Mouse (Mus musculus) CH12.LX (cell line): ENCODE measurements around the gene Sod2. TPM values are rescaled to one million over a fixed set of nuclear protein-coding genes. Genes with fewer than 3 reads are reported as not detected.
"Not testable (repeated sequence)": the region's sequence is repeated elsewhere in the genome, so short reads cannot be mapped to it uniquely, and the experiment has no call there.

Experiments used
- DNase-seq: peaks from one replicate; pipeline ENCODE4 v3.0.0-alpha.2; 2013; ENCODE audit errors: extremely low read depth
- H3K27ac ChIP-seq: 2 replicates; pipeline ENCODE4 v1.5.1; 2012; ENCODE audit warnings: low read depth, mild to moderate bottlenecking, control low read depth, moderate library complexity; ENCODE audit not compliant: insufficient read depth
- H3K27me3 ChIP-seq: replicated peaks from 2 replicates; pipeline ENCODE3; 2012; ENCODE audit warnings: inconsistent platforms
- H3K36me3 ChIP-seq, 2 experiments: replicated peaks in 1 of 2; 2 replicates each; pipeline versions ENCODE3 to v1.6.1; 2012; ENCODE audit warnings: inconsistent platforms in 1 of 2, low read length in 1 of 2, mild to moderate bottlenecking in 1 of 2, mixed read lengths in 1 of 2, moderate library complexity in 1 of 2; ENCODE audit not compliant: control insufficient read depth in 1 of 2, insufficient read depth in 1 of 2
- H3K4me1 ChIP-seq, 2 experiments: 2 replicates each; pipeline ENCODE4 v1.6.1; 2012; ENCODE audit warnings: inconsistent platforms in 1 of 2, moderate library complexity in 1 of 2; ENCODE audit not compliant: insufficient read depth in 2 of 2, control insufficient read depth in 1 of 2
- H3K4me2 ChIP-seq: 2 replicates; pipeline ENCODE4 v1.6.1; 2012; ENCODE audit warnings: low read depth, mild to moderate bottlenecking, control low read depth; ENCODE audit not compliant: poor library complexity, insufficient read depth, severe bottlenecking
- H3K4me3 ChIP-seq, 3 experiments: fragments of 150-350 bp in 1 of 3; sonication (generic) in 1 of 3; replicated peaks in 1 of 3; 2 replicates each; pipeline versions ENCODE3 to v1.5.1; 2011 to 2012; ENCODE audit warnings: low read depth in 2 of 3, low read length in 2 of 3, mild to moderate bottlenecking in 2 of 3, moderate library complexity in 2 of 3, control low read depth in 1 of 3, improper control_type of control experiment in 1 of 3, inconsistent platforms in 1 of 3, mixed read lengths in 1 of 3; ENCODE audit not compliant: poor library complexity in 1 of 3
- H3K79me2 ChIP-seq: replicated peaks from 2 replicates; pipeline ENCODE4 v1.6.1; 2012; ENCODE audit warnings: mild to moderate bottlenecking, moderate library complexity; ENCODE audit not compliant: control insufficient read depth, poor library complexity, insufficient read depth, severe bottlenecking; ENCODE audit errors: extremely low read depth
- H3K9ac ChIP-seq: 2 replicates; pipeline ENCODE4 v1.6.1; 2012; ENCODE audit warnings: low read depth, mild to moderate bottlenecking, control low read depth, moderate library complexity; ENCODE audit not compliant: insufficient read depth
- H3K9me3 ChIP-seq: replicated peaks from 2 replicates; pipeline ENCODE3; 2012; ENCODE audit warnings: low read length, inconsistent platforms, mixed read lengths
- BHLHE40 ChIP-seq: IDR thresholded peaks from 2 replicates; pipeline ENCODE4 v1.6.1; 2011; ENCODE audit warnings: mild to moderate bottlenecking, low read depth, low read length, improper control_type of control experiment
- CHD1 ChIP-seq: IDR thresholded peaks from 2 replicates; pipeline ENCODE4 v1.6.1; 2012; ENCODE audit warnings: low read depth, low read length, improper control_type of control experiment, inconsistent platforms
- CHD2 ChIP-seq: IDR thresholded peaks from 2 replicates; pipeline ENCODE4 v1.6.1; 2011; ENCODE audit warnings: low read length, improper control_type of control experiment
- CTCF ChIP-seq, 2 experiments: IDR thresholded peaks in 1 of 2; conservative IDR thresholded peaks in 1 of 2; 2 replicates each; pipeline ENCODE4 v1.5.1; 2011 to 2012; ENCODE audit warnings: low read depth in 2 of 2, low read length in 2 of 2, improper control_type of control experiment in 1 of 2, inconsistent platforms in 1 of 2, mild to moderate bottlenecking in 1 of 2, moderate library complexity in 1 of 2
- E2F4 ChIP-seq: IDR thresholded peaks from 2 replicates; pipeline ENCODE4 v1.6.1; 2011; ENCODE audit warnings: low read depth, low read length, improper control_type of control experiment; ENCODE audit not compliant: insufficient replicate concordance
- ELF1 ChIP-seq: IDR thresholded peaks from 2 replicates; pipeline ENCODE4 v1.6.1; 2014; ENCODE audit warnings: low read depth, mild to moderate bottlenecking, inconsistent platforms, low read length, improper control_type of control experiment
- ETS1 ChIP-seq: conservative IDR thresholded peaks from 2 replicates; pipeline ENCODE4 v1.6.1; 2012; ENCODE audit warnings: low read depth, mild to moderate bottlenecking, inconsistent platforms, low read length, improper control_type of control experiment, moderate library complexity
- IRF4 ChIP-seq: IDR thresholded peaks from 2 replicates; pipeline ENCODE4 v1.6.1; 2014; ENCODE audit warnings: low read depth, mild to moderate bottlenecking, inconsistent platforms, low read length, improper control_type of control experiment
- JUND ChIP-seq: conservative IDR thresholded peaks from 2 replicates; pipeline ENCODE4 v1.6.1; 2011; ENCODE audit warnings: low read depth, low read length, improper control_type of control experiment
- KAT2A ChIP-seq: IDR thresholded peaks from 2 replicates; pipeline ENCODE4 v1.6.1; 2012; ENCODE audit warnings: low read length, improper control_type of control experiment, inconsistent platforms; ENCODE audit not compliant: insufficient replicate concordance
- MAFK ChIP-seq: IDR thresholded peaks from 2 replicates; pipeline ENCODE4 v1.6.1; 2011; ENCODE audit warnings: low read length, improper control_type of control experiment; ENCODE audit not compliant: insufficient replicate concordance
- MAX ChIP-seq: IDR thresholded peaks from 2 replicates; pipeline ENCODE4 v1.6.1; 2011; ENCODE audit warnings: low read length, improper control_type of control experiment
- MEF2A ChIP-seq: IDR thresholded peaks from 2 replicates; pipeline ENCODE4 v1.6.1; 2014; ENCODE audit warnings: low read depth, mild to moderate bottlenecking, inconsistent platforms, low read length, improper control_type of control experiment, borderline replicate concordance
- MXI1 ChIP-seq: IDR thresholded peaks from 2 replicates; pipeline ENCODE4 v1.6.1; 2011; ENCODE audit warnings: mild to moderate bottlenecking, low read depth, low read length, improper control_type of control experiment
- PAX5 ChIP-seq: IDR thresholded peaks from 2 replicates; pipeline ENCODE4 v1.6.1; 2012; ENCODE audit warnings: low read length, inconsistent platforms, mixed read lengths
- POLR2A ChIP-seq: IDR thresholded peaks from 2 replicates; pipeline ENCODE4 v1.6.1; 2011; ENCODE audit warnings: low read depth, mild to moderate bottlenecking, improper control_type of control experiment, low read length
- POLR2AphosphoS2 ChIP-seq: IDR thresholded peaks from 2 replicates; pipeline ENCODE4 v1.6.1; 2011; ENCODE audit warnings: low read depth, low read length, improper control_type of control experiment
- RCOR1 ChIP-seq: conservative IDR thresholded peaks from 2 replicates; pipeline ENCODE4 v1.6.1; 2012; ENCODE audit warnings: low read depth, mild to moderate bottlenecking, inconsistent platforms, low read length, improper control_type of control experiment
- SIN3A ChIP-seq: IDR thresholded peaks from 2 replicates; pipeline ENCODE4 v1.6.1; 2012; ENCODE audit warnings: low read length, improper control_type of control experiment, inconsistent platforms
- SMC3 ChIP-seq: IDR thresholded peaks from 2 replicates; pipeline ENCODE4 v1.6.1; 2011; ENCODE audit warnings: low read depth, low read length, improper control_type of control experiment
- TCF12 ChIP-seq: IDR thresholded peaks from 2 replicates; pipeline ENCODE4 v1.6.1; 2014; ENCODE audit warnings: low read depth, mild to moderate bottlenecking, inconsistent platforms, low read length, improper control_type of control experiment
- USF1 ChIP-seq: IDR thresholded peaks from 2 replicates; pipeline ENCODE4 v1.6.1; 2014; ENCODE audit warnings: low read depth, mild to moderate bottlenecking, inconsistent platforms, low read length, improper control_type of control experiment
- USF2 ChIP-seq: conservative IDR thresholded peaks from 2 replicates; pipeline ENCODE4 v1.6.1; 2011; ENCODE audit warnings: low read depth, low read length, improper control_type of control experiment
- ZC3H11A ChIP-seq: IDR thresholded peaks from 2 replicates; pipeline ENCODE4 v1.6.1; 2012; ENCODE audit warnings: low read depth, mild to moderate bottlenecking, inconsistent platforms, low read length, improper control_type of control experiment
- ZMIZ1 ChIP-seq: IDR thresholded peaks from 2 replicates; pipeline ENCODE4 v1.6.1; 2012; ENCODE audit warnings: low read depth, mild to moderate bottlenecking, inconsistent platforms, low read length, improper control_type of control experiment
- dilution Hi-C: fragments of 300-500 bp; cut with MboI; formaldehyde crosslinking; loops from 2 replicates; pipeline ENCODE4 v1.14.3; 2020; ENCODE audit warnings: low sequenced_read_pairs; ENCODE audit not compliant: extremely low pct_unique_long_range_greater_than_20kb, extremely low pct_ligation_motif_present
- in situ Hi-C: fragments of 300-500 bp; cut with MboI; formaldehyde crosslinking; loops from 3 replicates; pipeline ENCODE4 v1.14.3; 2019; ENCODE audit warnings: low sequenced_read_pairs, low pct_ligation_motif_present, low pct_unique_long_range_greater_than_20kb, mixed read lengths
- polyA plus RNA-seq: library from polyadenylated mRNA; unstranded; fragments of >175 nt; gene quantifications from 2 replicates; pipeline ENCODE4 v1.2.1, GENCODE M21; 2012; ENCODE audit warnings: low read depth; ENCODE audit not compliant: insufficient read length
- total RNA-seq, 2 experiments: library from RNA; depleted of rRNA; stranded (reverse); fragments of 300-350 nt in 1 of 2; fragments of >200 nt in 1 of 2; gene quantifications; 2 replicates each; pipeline ENCODE4 v1.2.3; 2012 to 2014

Gene Sod2
- total RNA-seq (2012; rRNA removed), result 72.1 and 75.6 TPM in 2 replicates
- total RNA-seq (2014; rRNA removed), result 101 and 103 TPM in 2 replicates
- polyA plus RNA-seq, result 81.3 and 89.2 TPM in 2 replicates

GRCm38 (mm10) chr17:13006546-13006945 lies at the start of gene Sod2:
Gene Sod2, plus strand, starts transcription at chr17:13006846.
- H3K36me3 ChIP-seq, H3K27ac ChIP-seq, DNase-seq, dilution Hi-C loops, H3K9me3 ChIP-seq, H3K4me1 ChIP-seq, H3K79me2 ChIP-seq, H3K9ac ChIP-seq, H3K27me3 ChIP-seq: not testable (repeated sequence)
- H3K4me2 ChIP-seq, result 0 out of 2 replicates have a peak within 1 kb of the TSS, but pooled peaks have one; percentile 25
- in situ Hi-C loops, result loop anchor here (10.0 kb wide), 1 partner anchor 122 kb away; no protein-coding TSS in a partner anchor
- H3K4me3 ChIP-seq, result peak within 1 kb of the TSS; percentile 76 to 95 (median 93)

- H3K79me2 ChIP-seq, H3K27ac ChIP-seq, H3K27me3 ChIP-seq, in situ Hi-C loops, H3K9ac ChIP-seq, dilution Hi-C loops, H3K9me3 ChIP-seq, DNase-seq: not testable (repeated sequence)
- H3K36me3 ChIP-seq, result peaks cover 7 to 24% of the 10 kb centered on the region in 2 experiments
- H3K4me1 ChIP-seq, result peaks cover 5 to 13% of the 10 kb centered on the region in 2 experiments; a peak in 3 of 4 replicates
- peak overlapping the region in 1 of 3 experiments; percentile 20 for H3K4me3 ChIP-seq
- H3K4me2 ChIP-seq, result peak overlapping the region; percentile 56; the same call in 1 of the 2 replicates
These were observed 47.3 kb upstream of the Sod2 start for GRCm38 (mm10) chr17:12959377-12959776.

GRCm38 (mm10) chr17:12960331-12960873 lies 46.2 kb upstream of the Sod2 start, which contains the start of gene Acat2:
Gene Acat2, minus strand, starts transcription at chr17:12960747.
- dilution Hi-C loops (no loop called here), in situ Hi-C loops (no loop called here)
- H3K9ac ChIP-seq, result peak within 1 kb of the TSS; percentile 37
- peaks cover 5 to 13% of the 10 kb centered on the region in 2 experiments; a peak in 3 of 4 replicates for H3K4me1 ChIP-seq
- peaks cover 7 to 26% of the 10 kb centered on the region in 2 experiments for H3K36me3 ChIP-seq
- peak within 1 kb of the TSS; percentile 73 for H3K27ac ChIP-seq
- DNase-seq, result peak; percentile 91
- H3K27me3 ChIP-seq, result no peaks in the 10 kb centered on the region
- peak within 1 kb of the TSS; percentile 19 for H3K4me2 ChIP-seq
- H3K4me3 ChIP-seq, result peak within 1 kb of the TSS; percentile 67 to 88 (median 76)
- H3K9me3 ChIP-seq, result no peaks in the 10 kb centered on the region
- H3K79me2 ChIP-seq, result no peaks in the 10 kb centered on the region
- TF ChIP-seq MAX, result 0 out of 2 replicates have a peak, but pooled peaks have one; percentile 56
- TF ChIP-seq MAFK, result no peak
- peak; percentile 88 for TF ChIP-seq TCF12
- peak; percentile 89 for TF ChIP-seq POLR2AphosphoS2
- TF ChIP-seq USF2, result no peak
- TF ChIP-seq ETS1, result no peak
- no peak for TF ChIP-seq USF1
- peak; percentile 95 for TF ChIP-seq ZMIZ1
- TF ChIP-seq CTCF (conservative IDR thresholded peaks at IDR 0.05 in 1 of 2, IDR thresholded peaks at IDR 0.05 in 1 of 2; ENCODE audit: low read depth in 2 of 2, low read length in 2 of 2), result no peak
- TF ChIP-seq SMC3, result no peak
- TF ChIP-seq CHD1, result no peak
- peak; percentile 88 for TF ChIP-seq MXI1
- no peak; the same call in 1 of the 2 replicates for TF ChIP-seq IRF4
- no peak for TF ChIP-seq PAX5
- no peak for TF ChIP-seq RCOR1
- no peak for TF ChIP-seq JUND
- TF ChIP-seq MEF2A, result no peak; the same call in 1 of the 2 replicates
- no peak for TF ChIP-seq ZC3H11A
- peak; percentile 58; the same call in 1 of the 2 replicates for TF ChIP-seq E2F4
- TF ChIP-seq CHD2, result peak; percentile 68
- TF ChIP-seq POLR2A, result peak; percentile 98
- peak; percentile 85 for TF ChIP-seq SIN3A
- peak; percentile 73 for TF ChIP-seq BHLHE40
- peak; percentile 3 for TF ChIP-seq ELF1
- TF ChIP-seq KAT2A, result 0 out of 2 replicates have a peak, but pooled peaks have one; percentile 19
